Comparison of ENCODE assay signal across 13 mouse cellular contexts in the genomic region with DNA sequence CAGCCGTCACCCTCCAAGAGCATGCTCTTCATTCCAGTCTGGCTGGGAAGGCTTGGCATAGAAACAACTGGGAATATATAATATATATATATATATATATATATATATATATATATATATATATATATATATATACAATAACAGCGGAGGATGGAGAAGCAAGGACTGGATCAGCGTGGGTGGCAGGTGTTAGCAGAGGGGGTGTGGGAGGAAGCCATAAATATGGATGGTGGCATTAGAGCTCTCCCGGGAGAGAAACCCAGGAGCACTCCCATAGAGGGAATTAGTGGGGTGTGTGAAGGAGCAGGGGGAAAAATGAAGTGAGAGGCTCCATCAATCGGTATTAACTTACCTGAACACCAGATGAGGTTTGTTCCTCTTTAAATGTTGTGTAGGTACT. TPM values are rescaled to one million over a fixed set of nuclear protein-coding genes. Genes with fewer than 3 reads are reported as not detected.
DNase-seq lines count a peak whose midpoint lies in the region; ATAC-seq and TF ChIP-seq lines count a peak whose summit lies in the region.
"Had no signal": no experiment of that assay in that cellular context is flagged by ENCODE, and none has a peak within 500 bp of the region (broad histone marks: within the 10 kb centered on the region; RNA-seq: fewer than 3 reads in every experiment).

No protein-coding gene starts in this region.

- H3K36me3 ChIP-seq in heart, embryonic 14.5 days (ENCODE audit: control insufficient read depth, insufficient read depth, low read length) = no peaks in the 10 kb centered on the region
- H3K36me3 ChIP-seq in liver, embryonic 14.5 days (replicated peaks; ENCODE audit: control insufficient read depth, insufficient read depth, low read depth) = peaks cover 9% of the 10 kb centered on the region
- H3K36me3 ChIP-seq in midbrain, embryonic 11.5 days (ENCODE audit: control insufficient read depth, insufficient read depth, low read length) = no peaks in the 10 kb centered on the region
- H3K36me3 ChIP-seq: heart, embryonic 10.5 days; limb, embryonic 13.5 days had no signal

- WGBS in heart, embryonic 14.5 days = 82% methylated on average over 5 of the region's 5 CpGs
- WGBS in liver, embryonic 14.5 days (ENCODE audit: insufficient replicate concordance) = 68% methylated on average over 5 of the region's 5 CpGs
- WGBS in midbrain, embryonic 11.5 days = 74% methylated on average over 5 of the region's 5 CpGs

- peak overlapping the region; percentile 8; the same call in 1 of the 2 replicates for H3K4me2 ChIP-seq in heart, embryonic 14.5 days (ENCODE audit: low read length)
- H3K4me2 ChIP-seq in liver, embryonic 14.5 days (ENCODE audit: low read depth) = peak overlapping the region; percentile 71
- no peak overlapping the region for H3K4me2 ChIP-seq in midbrain, embryonic 11.5 days

- H3K27me3 ChIP-seq in heart, embryonic 14.5 days (ENCODE audit: control insufficient read depth, insufficient read depth, low read length) = no peaks in the 10 kb centered on the region
- H3K27me3 ChIP-seq in liver, embryonic 14.5 days (ENCODE audit: control insufficient read depth, insufficient read depth, low read length) = no peaks in the 10 kb centered on the region
- H3K27me3 ChIP-seq in midbrain, embryonic 11.5 days (ENCODE audit: control insufficient read depth, insufficient read depth, low read length) = no peaks in the 10 kb centered on the region
- H3K27me3 ChIP-seq: CH12.LX; limb, embryonic 13.5 days had no signal

- no peak for TF ChIP-seq CTCF in liver, embryonic 14.5 days (IDR thresholded peaks at IDR 0.05; ENCODE audit: low read depth)

- no peak overlapping the region for H3K9ac ChIP-seq in heart, embryonic 14.5 days (ENCODE audit: low read length)
- peak overlapping the region; percentile 91 for H3K9ac ChIP-seq in liver, embryonic 14.5 days (replicated peaks)
- no peak overlapping the region for H3K9ac ChIP-seq in midbrain, embryonic 11.5 days (ENCODE audit: low read length)
- H3K9ac ChIP-seq: limb, embryonic 13.5 days had no signal

- no peak for TF ChIP-seq EP300 in liver, embryonic 14.5 days (IDR thresholded peaks at IDR 0.05; ENCODE audit: low read depth)

- DNase-seq in heart, postnatal 4 days = no peak
- DNase-seq in right cerebral cortex, adult 18-20 months = peak; percentile 76
- no peak for DNase-seq in right cerebral cortex, postnatal 36 days (ENCODE audit: low spot score in 2 of 2)
- DNase-seq in liver, embryonic 14.5 days (ENCODE audit: low read depth in 3 of 3, low spot score in 3 of 3) = no peak
- DNase-seq in midbrain, embryonic 11.5 days (ENCODE audit: low spot score, missing footprints) = no peak
- no peak for DNase-seq in cerebellum, adult 11-12 months
- DNase-seq: adrenal gland, adult 2 months; kidney, adult 8-10 months had no signal

- peaks cover 21 to 42% of the 10 kb centered on the region in 2 experiments for H3K4me1 ChIP-seq in heart, embryonic 14.5 days (ENCODE audit: control insufficient read depth in 2 of 2, insufficient read depth in 2 of 2, low read length in 2 of 2)
- H3K4me1 ChIP-seq in liver, embryonic 14.5 days (replicated peaks; ENCODE audit: control insufficient read depth in 2 of 2, insufficient read depth in 2 of 2, low read length in 1 of 2) = peaks cover 57 to 76% of the 10 kb centered on the region in 2 experiments
- peaks cover 17% of the 10 kb centered on the region for H3K4me1 ChIP-seq in midbrain, embryonic 11.5 days (ENCODE audit: control insufficient read depth, insufficient read depth, low read length)

- no peak overlapping the region for H3K27ac ChIP-seq in heart, embryonic 14.5 days (replicated peaks in 1 of 2; ENCODE audit: control insufficient read depth in 1 of 2, insufficient read depth in 1 of 2, low read depth in 2 of 2, low read length in 2 of 2)
- H3K27ac ChIP-seq in liver, embryonic 14.5 days = peak overlapping the region; percentile 100
- no peak overlapping the region for H3K27ac ChIP-seq in midbrain, embryonic 11.5 days (ENCODE audit: low read depth, low read length)
- H3K27ac ChIP-seq: hindbrain, postnatal 0 days; limb, embryonic 13.5 days had no signal

- no peak for ATAC-seq in heart, embryonic 14.5 days (ENCODE audit: insufficient number of reproducible peaks, insufficient read depth, low FRiP score, low read depth)
- no peak for ATAC-seq in liver, embryonic 14.5 days (ENCODE audit: insufficient read depth)
- no peak for ATAC-seq in midbrain, embryonic 11.5 days (ENCODE audit: low FRiP score)
- ATAC-seq: hindbrain, postnatal 0 days had no signal

- H3K9me3 ChIP-seq in heart, embryonic 14.5 days (ENCODE audit: control insufficient read depth, low read length) = no peaks in the 10 kb centered on the region
- no peaks in the 10 kb centered on the region for H3K9me3 ChIP-seq in liver, embryonic 14.5 days (ENCODE audit: control insufficient read depth, low read length)
- H3K9me3 ChIP-seq in midbrain, embryonic 11.5 days (ENCODE audit: control insufficient read depth, low read length) = no peaks in the 10 kb centered on the region
- H3K9me3 ChIP-seq: heart, embryonic 10.5 days; limb, embryonic 13.5 days had no signal

- H3K4me3 ChIP-seq in heart, embryonic 14.5 days (ENCODE audit: control insufficient read depth in 1 of 2, insufficient read depth in 1 of 2, low read depth in 1 of 2, low read length in 2 of 2) = no peak overlapping the region
- H3K4me3 ChIP-seq in liver, embryonic 14.5 days (ENCODE audit: insufficient read depth in 1 of 2, low read depth in 2 of 2, low read length in 2 of 2) = peak overlapping the region; percentile 84 to 99
- no peak overlapping the region for H3K4me3 ChIP-seq in midbrain, embryonic 11.5 days (ENCODE audit: low read depth, low read length)

RNA-seq across cellular contexts. Expression of a gene that starts 2.8 kb away (rescaled TPM):
- 44.4 and 48.2 TPM in 2 replicates for polyA plus RNA-seq in heart, embryonic 14.5 days (2014; fragmentation: Nextera tagmentation; extraction: Ambion mirVana)
- 10 to 100 TPM; 33.5 to 37.6 TPM for total RNA-seq in heart, postnatal 4 days (2021)
- polyA plus RNA-seq in liver, embryonic 14.5 days (2012; rRNA removed) = 94.7 and 121 TPM in 2 replicates
- 123 and 139 TPM in 2 replicates for polyA plus RNA-seq in liver, embryonic 14.5 days (2014; fragmentation: Nextera tagmentation; extraction: Ambion mirVana)
- polyA plus RNA-seq in midbrain, embryonic 11.5 days (2014; fragmentation: Nextera tagmentation; extraction: Ambion mirVana) = 33.4 and 40.7 TPM in 2 replicates

Comparison
In these comparisons a context has a peak if more than half of its experiments do, and no peak if none do; other contexts are left out.
1. H3K4me3 ChIP-seq: peak in liver, embryonic 14.5 days (2 of 2); none in heart, embryonic 14.5 days (0 of 2) and midbrain, embryonic 11.5 days (single experiment).